12 mouse cellular contexts compared by ENCODE assay signal in the genomic region with DNA sequence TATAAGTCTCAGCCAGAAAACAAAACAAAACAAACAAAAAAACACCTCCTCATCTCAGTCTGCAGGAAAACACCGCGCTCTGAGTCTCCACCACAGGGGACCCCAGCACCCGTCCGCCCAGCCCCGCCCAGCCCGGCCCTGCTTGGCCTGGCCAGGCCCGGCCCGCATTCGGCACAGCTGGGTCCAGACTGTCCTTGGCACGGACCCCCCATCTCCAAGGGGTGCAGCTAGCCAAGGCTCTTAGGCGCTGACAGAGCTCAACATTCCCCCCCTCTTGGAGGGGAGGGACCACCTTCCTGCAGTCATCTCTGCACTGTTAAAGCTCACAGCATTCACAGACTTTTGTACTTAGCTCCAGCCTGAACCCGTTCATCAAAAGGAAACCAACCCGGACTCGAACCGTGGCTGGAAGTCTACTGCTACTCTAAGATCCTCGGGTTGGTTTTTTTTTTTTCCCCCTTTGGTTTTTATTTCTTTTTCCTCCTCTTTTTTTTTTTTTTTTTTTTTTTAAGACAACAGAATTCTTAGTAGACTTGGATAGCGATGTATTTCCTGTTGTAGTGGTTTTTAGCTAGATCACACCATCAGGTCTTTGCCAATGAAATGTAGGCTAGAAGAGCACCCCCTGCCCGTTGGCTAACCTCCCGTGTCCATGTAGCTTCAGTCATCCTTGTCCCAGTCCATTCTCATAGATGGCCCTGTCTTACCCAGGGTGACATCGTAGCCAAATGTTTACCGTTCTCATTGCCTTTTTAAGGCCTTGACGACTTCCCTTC. TPM values are rescaled to one million over a fixed set of nuclear protein-coding genes. Genes with fewer than 3 reads are reported as not detected.
DNase-seq lines count a peak whose midpoint lies in the region; TF ChIP-seq lines count a peak whose summit lies in the region.
"Had no signal": no experiment of that assay in that cellular context is flagged by ENCODE, and none has a peak within 500 bp of the region (broad histone marks: within the 10 kb centered on the region; RNA-seq: fewer than 3 reads in every experiment).

No protein-coding gene starts in this region.

- 89% methylated on average over 22 of the region's 22 CpGs for WGBS in thymus, adult 2 months

- intact Hi-C loops in heart, postnatal 25 days (cut with DNase I), result loop anchor here (5.0 kb wide), 1 partner anchor 214 kb away; no protein-coding TSS in a partner anchor
- intact Hi-C loops in heart, postnatal 14 days (cut with DNase I), result loop anchor here (5.0 to 10.0 kb wide), 2 partner anchors 79 to 212 kb away; no protein-coding TSS in a partner anchor

- TF ChIP-seq CTCF in thymus, adult 2 months (IDR thresholded peaks at IDR 0.05; ENCODE audit: borderline replicate concordance, control insufficient read depth, extremely low read depth, insufficient read depth, low read length, poor library complexity), result no peak

- H3K4me3 ChIP-seq in thymus, adult 2 months (ENCODE audit: control insufficient read depth, insufficient read depth, low read length), result no peak overlapping the region
- H3K4me3 ChIP-seq: forebrain, embryonic 13.5 days; hindbrain, embryonic 10.5 days; limb, embryonic 10.5 days had no signal

- no peaks in the 10 kb centered on the region for H3K4me1 ChIP-seq in thymus, adult 2 months (replicated peaks; ENCODE audit: control insufficient read depth, insufficient read depth, low read length)
- H3K4me1 ChIP-seq: forebrain, embryonic 13.5 days had no signal

- no peaks in the 10 kb centered on the region for H3K36me3 ChIP-seq in thymus, adult 2 months (ENCODE audit: control insufficient read depth, insufficient read depth, low read length)

- H3K27ac ChIP-seq in thymus, adult 2 months (ENCODE audit: control insufficient read depth, insufficient read depth, low read length), result no peak overlapping the region
- H3K27ac ChIP-seq: forebrain, embryonic 13.5 days; hindbrain, embryonic 10.5 days; limb, embryonic 10.5 days had no signal

- no peaks in the 10 kb centered on the region for H3K27me3 ChIP-seq in thymus, adult 2 months (ENCODE audit: control insufficient read depth, insufficient read depth, low read length)
- H3K27me3 ChIP-seq: forebrain, embryonic 13.5 days; Patski had no signal

- TF ChIP-seq POLR2A in thymus, adult 2 months (IDR thresholded peaks at IDR 0.05; ENCODE audit: control insufficient read depth, extremely low read depth, insufficient read depth, low read length, poor library complexity), result no peak

- DNase-seq in heart, adult 18-20 months, result peak; percentile 46 to 55
- no peak for DNase-seq in heart, postnatal 25 days (ENCODE audit: low spot score)
- DNase-seq in thymus, postnatal 14 days, result peak; percentile 29
- no peak for DNase-seq in thymus, adult 2 months
- peak; percentile 62 to 63 for DNase-seq in heart, postnatal 14 days
- peak; percentile 40 to 71 for DNase-seq in lung, postnatal 4 days
- no peak for DNase-seq in ovary, postnatal 36 days (ENCODE audit: low spot score)
- DNase-seq in spleen, postnatal 14 days (ENCODE audit: low spot score in 2 of 2), result no peak

RNA-seq across cellular contexts. Expression of a gene that starts 17.8 kb away (rescaled TPM):
- 10 to 100 TPM; 48.7 to 59.5 TPM for total RNA-seq in heart, adult 18-20 months (2021)
- 10 to 100 TPM; 47.0 to 49.6 TPM for total RNA-seq in heart, postnatal 25 days (2021)
- 102 and 109 TPM in 2 replicates for polyA plus RNA-seq in thymus, adult 2 months (2012; rRNA removed)
- 10 to 100 TPM; 49.4 to 59.4 TPM for total RNA-seq in heart, postnatal 14 days (2021)

Comparison
In these comparisons a context has a peak if more than half of its experiments do, and no peak if none do; other contexts are left out.
1. DNase-seq: peak in heart, adult 18-20 months (2 of 2), thymus, postnatal 14 days (single experiment), heart, postnatal 14 days (2 of 2) and lung, postnatal 4 days (2 of 2); none in heart, postnatal 25 days (single experiment), thymus, adult 2 months (single experiment), ovary, postnatal 36 days (single experiment) and spleen, postnatal 14 days (0 of 2).